Mouse (Mus musculus) gastrocnemius, postnatal 36 days (tissue): ENCODE data around the gene Fbxl20. TPM values are rescaled to one million over a fixed set of nuclear protein-coding genes. Genes with fewer than 3 reads are reported as not detected.

Experiments
- DNase-seq, 2 experiments: peaks; one replicate each; pipeline ENCODE4 v3.0.0; 2022
- intact Hi-C: fragments of 180-260 bp; cut with DNase I; formaldehyde crosslinking; loops from one replicate; pipeline ENCODE4 v1.15.1; 2025
- total RNA-seq, 2 experiments: library from RNA; stranded (reverse); gene quantifications; 2 replicates each; pipeline ENCODE4 v1.2.3; 2021

Gene Fbxl20
- total RNA-seq, 2 experiments from 2014 or later, result 7.8 to 14.2 TPM

- intact Hi-C loops, result no loop called here
- DNase-seq, result no peak
Observed at GRCm38 (mm10) chr11:98109706-98110105, 40.5 kb downstream of the Fbxl20 start.

GRCm38 (mm10) chr11:98101332-98101731, 48.9 kb downstream of the Fbxl20 start:
- intact Hi-C loops, result no loop called here

DNA sequence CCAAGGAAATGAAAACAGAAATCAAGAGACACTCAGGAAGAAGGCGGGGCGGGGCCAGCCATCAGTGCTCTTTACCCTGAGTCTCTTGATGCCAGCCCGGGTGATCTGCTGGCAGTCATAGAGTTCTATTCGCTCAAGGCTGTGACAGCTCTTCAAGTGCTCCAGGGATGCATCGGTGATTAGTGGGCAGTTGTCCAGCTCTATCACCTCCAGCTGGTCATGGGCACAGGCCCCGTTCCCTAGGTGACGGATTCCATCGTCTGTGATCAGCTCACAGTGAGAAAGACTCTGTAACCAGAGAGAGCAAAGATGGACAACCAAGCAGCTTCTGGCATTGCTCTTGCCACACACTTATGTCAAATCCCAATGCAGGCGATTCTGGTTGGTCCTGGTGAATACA, 59.6 kb downstream of the Fbxl20 start:
- intact Hi-C loops, result no loop called here
- no peak for DNase-seq

More at GRCm38 (mm10) chr11:98101332-98101731, 48.9 kb downstream of the Fbxl20 start:
- DNase-seq, result no peak

DNA sequence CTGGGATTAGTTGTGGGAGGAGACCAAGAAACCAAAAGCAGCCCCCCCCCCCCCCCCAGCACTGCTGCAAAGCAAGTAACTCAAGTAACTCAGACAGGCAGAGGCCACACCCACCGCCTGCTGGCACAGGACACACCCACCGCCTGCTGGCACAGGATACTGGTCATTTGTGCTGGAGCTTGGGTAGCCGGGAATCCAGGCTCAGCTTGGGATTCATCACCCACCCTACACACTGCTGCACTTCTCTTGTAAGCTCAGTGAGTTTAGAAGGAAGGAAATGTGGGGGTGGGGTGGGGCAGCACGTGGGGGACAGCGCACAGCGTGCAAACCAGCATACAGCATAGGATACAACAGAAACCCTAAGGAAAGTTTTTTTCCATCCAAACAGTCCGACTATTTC, 62.0 kb downstream of the Fbxl20 start:
- peak in 1 of 2 experiments; percentile 33 for DNase-seq

DNA sequence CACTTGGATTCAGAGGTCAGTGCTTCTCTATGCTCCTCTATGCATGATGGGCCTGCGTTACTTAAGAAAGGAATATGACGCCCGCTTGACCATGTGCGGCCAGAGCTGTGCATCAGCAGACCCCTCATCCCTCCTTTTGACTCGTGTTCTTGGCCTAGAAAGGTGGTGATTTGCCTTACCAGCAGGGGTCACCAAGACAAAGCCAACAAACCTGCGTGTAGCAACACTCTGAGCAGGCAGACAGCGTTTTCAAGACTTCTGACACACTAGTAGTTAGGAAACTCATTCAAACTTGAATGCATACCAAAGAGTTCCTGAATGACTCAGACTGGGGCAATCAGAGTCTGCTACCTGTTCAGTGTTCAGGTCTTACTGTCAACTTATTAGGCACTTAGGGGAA, 63.6 kb downstream of the Fbxl20 start:
- intact Hi-C loops, result no loop called here

More for the DNA sequence above, 62.0 kb downstream of the Fbxl20 start:
- intact Hi-C loops, result no loop called here

GRCm38 (mm10) chr11:98086141-98086540, 64.1 kb downstream of the Fbxl20 start:
- intact Hi-C loops, result no loop called here
- DNase-seq, result no peak

More for the DNA sequence above, 63.6 kb downstream of the Fbxl20 start:
- DNase-seq, result no peak

GRCm38 (mm10) chr11:98082745-98083144, 67.5 kb downstream of the Fbxl20 start:
- no peak for DNase-seq
- intact Hi-C loops, result no loop called here

GRCm38 (mm10) chr11:98080450-98080849, 69.8 kb downstream of the Fbxl20 start:
- no peak for DNase-seq
- intact Hi-C loops, result no loop called here

DNA sequence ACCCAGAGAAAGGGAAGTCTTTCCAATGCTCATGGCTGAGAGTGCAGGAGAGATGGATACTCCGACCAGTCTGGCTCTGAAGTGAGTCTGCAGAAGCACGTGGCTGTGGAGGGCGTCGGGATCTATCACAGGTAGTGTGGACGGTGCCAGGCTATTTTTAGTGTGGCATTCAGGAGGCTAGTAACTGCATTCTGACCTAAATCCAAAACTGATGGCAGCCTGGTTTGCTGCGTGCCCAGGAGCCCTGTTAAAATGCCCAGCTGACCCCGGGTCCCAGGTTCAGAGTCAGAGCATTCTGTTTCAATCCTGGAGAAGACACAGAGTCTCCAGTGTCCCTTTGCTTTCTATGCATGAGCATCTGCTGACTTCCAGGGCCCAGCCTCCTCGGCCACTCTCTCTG, 73.1 kb downstream of the Fbxl20 start:
- intact Hi-C loops, result loop anchor here (5.0 kb wide), 1 partner anchor 180 kb away; no protein-coding TSS in a partner anchor
- DNase-seq, result no peak

GRCm38 (mm10) chr11:98075195-98075808, 74.9 kb downstream of the Fbxl20 start:
- intact Hi-C loops, result loop anchor here (1.0 to 5.0 kb wide), 2 partner anchors 43 to 178 kb away; no protein-coding TSS in a partner anchor
- DNase-seq, result peak; percentile 86 to 88

DNA sequence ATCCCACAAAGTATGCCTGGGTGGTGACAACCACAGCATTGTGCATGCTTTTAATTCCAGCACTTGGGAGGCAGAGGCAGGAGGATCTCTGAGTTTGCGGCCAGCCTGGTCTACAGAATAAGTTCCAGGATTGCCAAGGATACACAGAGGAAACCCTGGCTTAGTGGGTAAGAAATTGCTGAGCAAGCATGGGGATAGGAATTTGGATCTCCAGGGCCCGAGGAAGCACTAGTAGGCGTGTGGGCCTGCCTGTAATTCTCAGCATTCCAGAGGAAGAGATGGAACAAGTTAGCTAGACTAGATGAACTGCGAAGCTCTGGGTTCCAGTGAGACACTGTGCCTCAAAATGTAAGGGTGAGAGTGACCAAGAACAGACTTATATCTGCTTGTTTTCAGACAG, 76.8 kb downstream of the Fbxl20 start:
- intact Hi-C loops, result no loop called here
- no peak for DNase-seq

DNA sequence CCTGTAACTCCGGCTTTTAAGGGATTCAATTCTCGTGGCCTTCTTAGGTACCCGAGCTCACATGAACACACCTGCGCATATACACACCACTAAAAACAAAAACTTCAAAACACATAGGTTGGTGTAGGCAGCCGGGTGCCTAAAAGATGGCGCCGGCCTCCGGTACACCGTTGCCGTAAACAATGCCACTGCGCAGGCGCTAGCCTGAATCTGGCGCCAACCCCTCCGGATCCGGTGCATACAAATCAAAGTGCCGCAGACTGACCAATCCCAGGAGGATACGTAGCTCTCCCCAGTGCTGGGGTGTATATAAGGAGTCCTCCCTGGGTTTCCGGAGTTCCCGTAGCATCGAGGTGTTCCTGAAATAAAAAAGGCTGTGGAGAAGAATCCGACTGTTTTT, 82.9 kb downstream of the Fbxl20 start:
- DNase-seq, result no peak
- intact Hi-C loops, result no loop called here

- intact Hi-C loops, result no loop called here
Observed at GRCm38 (mm10) chr11:98066201-98066600, 84.0 kb downstream of the Fbxl20 start.

DNA sequence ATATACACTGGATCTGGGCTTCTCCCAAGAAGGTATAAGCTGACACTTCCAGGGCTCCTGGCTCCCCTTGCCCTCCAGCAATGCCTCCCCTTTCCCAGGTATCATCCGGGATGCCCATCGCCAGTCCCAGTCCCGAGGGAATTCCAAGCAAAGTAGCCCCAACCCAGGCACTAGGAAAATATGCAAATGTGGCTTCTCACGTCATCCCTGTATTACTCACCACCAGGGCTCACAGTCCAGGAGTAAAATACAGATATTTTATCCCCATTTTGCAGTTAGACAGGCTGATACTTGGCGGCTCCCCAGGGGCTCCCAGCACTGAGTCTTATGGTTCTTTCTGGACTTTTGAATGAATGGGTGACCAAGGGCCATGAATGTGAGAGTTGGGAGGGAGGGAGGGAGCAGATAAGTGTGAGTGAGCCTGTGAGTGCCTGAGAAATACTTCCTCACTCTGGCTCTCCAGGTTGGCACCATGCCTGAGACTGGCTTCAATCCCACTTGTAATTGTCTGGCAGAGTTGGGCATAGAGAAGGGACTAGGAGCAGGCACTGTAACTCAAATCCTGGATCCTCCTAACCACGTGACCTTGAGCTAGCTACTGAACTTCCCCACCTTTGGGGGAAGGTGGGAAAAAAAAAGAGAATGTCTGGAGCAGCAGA, 88.2 kb downstream of the Fbxl20 start:
- DNase-seq, result no peak

More at GRCm38 (mm10) chr11:98066201-98066600, 84.0 kb downstream of the Fbxl20 start:
- no peak for DNase-seq

GRCm38 (mm10) chr11:98061441-98061840, 88.8 kb downstream of the Fbxl20 start:
- no peak for DNase-seq
- intact Hi-C loops, result no loop called here

More for the DNA sequence above, 88.2 kb downstream of the Fbxl20 start:
- intact Hi-C loops, result loop anchor here (2.0 kb wide), 1 partner anchor 19 kb away; no protein-coding TSS in a partner anchor

- intact Hi-C loops, result no loop called here
- no peak for DNase-seq
Observed at GRCm38 (mm10) chr11:98060104-98060692, 90.0 kb downstream of the Fbxl20 start.

- DNase-seq, result no peak
- intact Hi-C loops, result no loop called here
Observed at GRCm38 (mm10) chr11:98059662-98060061, 90.5 kb downstream of the Fbxl20 start.

DNA sequence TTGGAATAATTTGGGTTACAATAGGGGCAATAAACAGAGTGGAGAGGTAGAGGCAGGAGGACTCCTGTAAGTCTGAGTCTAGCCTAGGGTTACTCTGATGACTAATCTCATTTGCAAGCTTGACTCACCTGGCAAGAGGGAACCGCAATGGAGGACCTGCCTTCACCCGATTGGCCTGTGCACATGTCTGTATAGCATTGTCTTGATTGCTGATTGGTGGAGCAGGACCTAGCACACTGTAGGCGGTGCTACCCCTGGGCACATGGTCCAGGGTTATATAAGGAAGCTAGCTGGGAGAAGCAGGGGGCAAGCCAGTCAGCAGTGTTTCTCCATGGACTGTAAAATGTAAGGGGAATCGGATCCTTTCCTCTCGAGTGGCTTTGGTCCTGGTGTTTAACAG, 92.2 kb downstream of the Fbxl20 start:
- intact Hi-C loops, result no loop called here
- DNase-seq, result no peak

DNA sequence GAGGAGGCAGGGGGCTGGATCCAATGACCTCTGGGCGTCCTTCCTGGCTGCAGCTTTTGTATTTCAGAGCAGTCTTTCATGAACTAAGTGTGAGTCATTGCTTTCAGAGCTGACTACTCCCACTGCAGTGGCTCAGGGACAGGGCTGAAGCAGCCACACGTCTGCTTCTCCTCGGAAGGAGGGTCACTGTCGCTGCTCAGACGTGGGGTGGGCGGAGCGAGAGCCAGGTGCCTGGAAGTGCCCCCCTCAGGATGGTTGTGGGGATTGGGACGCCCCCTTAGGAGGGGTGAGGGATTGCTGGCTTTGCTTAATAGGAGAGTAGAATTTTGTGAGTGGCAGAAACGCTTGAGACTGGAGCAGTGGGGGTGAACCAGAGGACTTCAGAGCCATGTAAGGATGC, 92.7 kb downstream of the Fbxl20 start:
- DNase-seq, result no peak
- intact Hi-C loops, result no loop called here

DNA sequence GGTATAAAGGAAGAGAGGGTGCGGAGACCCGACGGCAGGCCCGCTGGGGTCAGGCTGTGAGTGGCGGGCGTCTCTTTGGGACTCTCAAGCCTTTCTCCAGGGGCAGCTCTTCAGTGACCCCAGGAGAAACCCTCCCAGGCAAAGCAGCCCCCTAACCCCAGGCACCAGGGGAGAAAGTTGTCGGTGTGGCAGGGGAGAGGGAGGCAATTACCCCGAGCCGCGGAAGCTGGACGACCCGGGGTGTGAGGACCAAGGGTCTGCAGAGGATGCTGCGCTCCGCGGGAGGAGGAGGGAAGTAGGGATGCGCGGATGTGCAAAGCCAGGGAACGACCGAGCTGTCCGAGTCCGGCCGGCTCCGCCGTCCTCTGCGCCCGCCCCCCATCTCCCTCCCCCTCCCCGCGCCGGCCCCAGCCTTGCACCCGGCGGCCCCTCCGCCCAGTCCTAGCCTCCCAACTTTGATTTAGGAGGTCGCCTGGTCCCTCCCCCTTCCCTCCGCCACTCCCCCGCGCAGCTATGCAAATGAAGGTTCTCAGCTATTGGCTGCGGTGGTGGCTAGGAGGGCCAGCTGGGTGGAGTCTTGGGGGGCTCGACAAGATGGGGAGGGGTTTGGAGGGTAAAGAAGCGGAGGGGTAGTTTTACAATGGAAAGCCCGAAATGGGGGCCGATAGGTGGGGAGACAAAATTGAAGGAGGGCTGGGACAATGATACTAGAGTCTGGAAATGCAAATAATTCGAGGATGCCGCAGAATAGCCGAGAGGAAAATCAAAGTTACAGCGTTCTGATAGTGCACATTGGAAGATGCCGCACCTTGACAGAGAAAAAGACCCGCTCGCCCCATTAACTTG, 97.0 kb downstream of the Fbxl20 start, which contains the start of gene Stac2:
Stac2 (minus strand) TSS at position 474 of the 846 bp plus-strand sequence.
- intact Hi-C loops, result no loop called here
- DNase-seq, result peak in 1 of 2 experiments; percentile 62
